Mouse (Mus musculus): ENCODE data around the gene Adk.

DNA sequence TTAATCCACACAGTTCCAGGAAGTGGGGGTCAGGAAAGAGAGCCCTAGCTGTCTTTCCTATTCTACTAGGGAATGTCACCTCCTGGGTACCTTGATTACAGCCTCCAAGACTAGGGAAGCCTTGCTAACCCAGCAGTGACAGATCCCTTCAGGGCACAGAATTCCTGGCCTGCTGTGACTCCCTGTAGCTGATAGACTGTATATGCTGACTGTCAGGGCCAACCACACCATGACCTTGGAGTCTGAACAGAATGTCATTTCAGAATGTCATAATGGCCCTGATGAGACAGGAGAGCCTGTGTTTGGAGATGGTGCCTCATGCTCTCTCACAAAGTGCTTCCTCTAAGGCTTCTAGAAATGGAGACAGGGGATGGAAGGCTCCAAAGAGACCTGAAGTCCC lies 404.2 kb downstream of the Adk start:
- TF ChIP-seq CHD2 (IDR thresholded peaks at IDR 0.05; ENCODE audit: low read depth, low read length) (no peak), ZNF384 (IDR thresholded peaks at IDR 0.05; ENCODE audit: low read depth, low read length) (no peak), MAFK (IDR thresholded peaks at IDR 0.05; ENCODE audit: insufficient read depth, low read depth, low read length) (no peak), HCFC1 (IDR thresholded peaks at IDR 0.05; ENCODE audit: borderline replicate concordance, insufficient read depth, low read length) (no peak), ZC3H11A (IDR thresholded peaks at IDR 0.05; ENCODE audit: borderline replicate concordance, low read depth, low read length) (no peak)
